Mouse (Mus musculus) left cerebral cortex, postnatal 36 days (tissue): ENCODE results near the gene Atp6v1b1. TPM values are rescaled to one million over a fixed set of nuclear protein-coding genes. Genes with fewer than 3 reads are reported as not detected.

Source experiments
- total RNA-seq, 2 experiments: library from RNA; stranded (reverse); gene quantifications; 2 replicates each; pipeline ENCODE4 v1.2.3; 2021

The Atp6v1b1 gene
- total RNA-seq, 2 experiments from 2014 or later = not detected

Other genes with a start within 250 kb of the Atp6v1b1 start
- gene Dguok, start 236.0 kb upstream of the Atp6v1b1 start, total RNA-seq = 10 to 100 TPM; 19.8 to 29.9 TPM
- not detected for gene Actg2, start 206.7 kb upstream of the Atp6v1b1 start, total RNA-seq
- gene Stambp, start 170.3 kb upstream of the Atp6v1b1 start, total RNA-seq = 10 to 100 TPM; 30.9 to 35.3 TPM
- gene Clec4f, start 86.8 kb upstream of the Atp6v1b1 start, total RNA-seq = not detected
- gene Cd207, start 65.1 kb upstream of the Atp6v1b1 start, total RNA-seq = not detected
- gene Vax2, start 31.7 kb upstream of the Atp6v1b1 start, total RNA-seq = not detected
- not detected for gene Ankrd53, start 19.7 kb downstream of the Atp6v1b1 start, total RNA-seq
- gene Tex261, start 32.8 kb downstream of the Atp6v1b1 start, total RNA-seq = 10 to 100 TPM; 47.0 to 47.9 TPM
- gene Nagk, start 52.0 kb downstream of the Atp6v1b1 start, total RNA-seq = 10 to 100 TPM; 48.4 to 50.1 TPM
- gene Paip2b, start 88.8 kb downstream of the Atp6v1b1 start, total RNA-seq = 10 to 100 TPM; 55.0 to 56.6 TPM
- gene Zfp638, start 124.1 kb downstream of the Atp6v1b1 start, total RNA-seq = 100 to 1,000 TPM; 114 to 154 TPM